Mouse (Mus musculus): Measurements from ENCODE around the gene Cbl.

Gene Cbl

GRCm38 (mm10) chr9:44233802-44234478 lies at the start of gene Cbl:
Cbl (minus strand) TSS chr9:44234049.
- DNase-seq (ENCODE audit: low read depth): peak; percentile 99

GRCm38 (mm10) chr9:44283183-44283582 lies 49.3 kb upstream of the Cbl start:
- no peak for DNase-seq (ENCODE audit: low read depth)

DNA sequence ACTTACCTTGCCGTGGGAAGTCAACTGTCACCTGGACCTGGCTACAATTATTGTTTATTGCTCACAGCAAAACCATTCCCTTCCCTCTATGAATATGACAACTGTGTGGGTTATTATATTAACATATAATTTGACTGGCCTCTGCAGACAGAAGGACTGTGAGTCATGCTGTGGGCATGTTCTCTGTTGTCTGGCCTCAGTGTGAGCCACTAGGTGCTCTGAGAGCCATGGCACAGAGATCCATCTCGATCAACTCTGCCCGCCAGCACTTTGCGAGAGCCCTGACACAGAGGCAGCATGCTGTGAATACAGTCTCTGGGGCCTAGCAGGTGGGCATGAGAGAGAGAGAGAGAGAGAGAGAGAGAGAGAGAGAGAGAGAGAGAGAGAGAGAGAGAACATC lies 36.1 kb upstream of the Cbl start:
- DNase-seq (ENCODE audit: low read depth): no peak

DNA sequence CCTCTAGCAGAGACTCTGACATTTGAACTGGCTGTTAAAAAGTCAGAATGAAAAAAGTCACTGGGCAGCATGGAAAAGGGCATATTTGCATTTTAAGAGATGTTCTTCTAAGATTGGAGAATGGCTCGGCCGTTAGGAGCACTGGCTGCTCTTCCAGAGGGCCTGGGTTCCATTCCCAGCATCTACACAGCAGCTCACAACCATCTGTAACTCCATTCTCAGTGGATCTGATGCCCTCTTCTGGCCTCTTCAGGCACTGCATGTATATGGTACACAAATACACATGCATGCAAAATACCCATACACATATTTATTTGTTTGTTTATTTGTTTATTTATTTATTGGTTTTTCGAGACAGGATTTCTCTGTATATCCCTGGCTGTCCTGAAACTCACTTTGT lies 35.2 kb upstream of the Cbl start:
- peak; percentile 48 for DNase-seq (ENCODE audit: low read depth)

DNA sequence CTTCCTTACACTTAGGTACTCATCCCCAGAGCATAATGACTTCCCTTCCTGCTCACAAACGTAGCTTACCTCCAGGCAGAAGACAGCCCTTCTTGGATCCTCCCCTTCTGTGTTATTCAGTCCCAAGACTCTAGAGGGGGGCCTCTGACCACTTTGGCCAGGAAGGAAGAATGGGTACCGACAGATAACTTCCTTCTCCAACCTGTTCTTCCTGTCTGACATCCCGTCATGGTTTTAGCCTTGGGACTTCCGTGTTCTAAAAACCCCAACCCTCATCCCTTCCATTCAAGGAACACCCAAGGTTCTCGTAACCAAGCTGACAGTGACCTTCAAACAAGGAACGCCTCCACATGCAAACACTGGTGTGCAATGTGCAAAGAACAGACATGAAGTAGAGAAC lies 34.6 kb upstream of the Cbl start, which contains the start of gene Nlrx1:
Gene Nlrx1 (minus strand): TSS at position 168 of the 400 bp plus-strand sequence.
- DNase-seq (ENCODE audit: low read depth): peak; percentile 53

- DNase-seq (ENCODE audit: low read depth): peak; percentile 80
Measured at GRCm38 (mm10) chr9:44268027-44268360, 34.1 kb upstream of the Cbl start.

DNA sequence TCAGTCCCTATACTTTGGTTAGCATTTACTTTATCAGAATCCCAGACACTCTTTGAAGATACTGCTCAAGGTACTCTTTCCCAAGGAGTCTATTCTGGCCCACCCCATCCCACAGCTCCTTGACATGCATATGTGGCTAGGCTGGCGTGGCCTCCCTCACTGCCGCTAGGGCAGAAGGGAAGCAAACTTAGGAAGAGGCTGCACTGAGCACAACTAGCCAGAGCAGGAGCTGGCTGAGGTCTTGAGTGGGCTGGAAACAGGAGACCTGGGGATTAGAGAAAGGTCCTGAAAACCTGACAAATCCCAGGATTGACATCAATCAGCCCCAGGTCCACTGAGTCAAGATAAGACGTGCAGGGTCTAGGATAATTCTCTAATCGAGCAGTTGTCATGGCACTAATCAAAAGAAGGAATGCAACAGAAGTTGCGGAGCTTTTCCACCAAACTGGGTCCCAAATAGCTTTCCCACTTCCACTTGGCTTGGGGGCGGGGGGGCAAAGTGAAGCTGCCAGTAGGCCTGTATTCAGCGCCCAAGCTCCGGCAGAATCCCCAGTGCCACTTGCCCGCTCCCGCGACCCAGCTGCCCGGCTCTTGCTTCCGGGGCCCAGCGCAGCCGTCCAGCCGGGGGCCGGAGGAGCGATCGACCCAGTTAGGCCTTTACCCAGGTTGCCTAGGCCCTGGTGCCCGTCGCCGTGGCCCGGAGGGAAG lies 33.6 kb upstream of the Cbl start:
- DNase-seq (ENCODE audit: low read depth): no peak

- DNase-seq (ENCODE audit: low read depth): no peak
Measured at GRCm38 (mm10) chr9:44266478-44267226, 32.8 kb upstream of the Cbl start.

DNA sequence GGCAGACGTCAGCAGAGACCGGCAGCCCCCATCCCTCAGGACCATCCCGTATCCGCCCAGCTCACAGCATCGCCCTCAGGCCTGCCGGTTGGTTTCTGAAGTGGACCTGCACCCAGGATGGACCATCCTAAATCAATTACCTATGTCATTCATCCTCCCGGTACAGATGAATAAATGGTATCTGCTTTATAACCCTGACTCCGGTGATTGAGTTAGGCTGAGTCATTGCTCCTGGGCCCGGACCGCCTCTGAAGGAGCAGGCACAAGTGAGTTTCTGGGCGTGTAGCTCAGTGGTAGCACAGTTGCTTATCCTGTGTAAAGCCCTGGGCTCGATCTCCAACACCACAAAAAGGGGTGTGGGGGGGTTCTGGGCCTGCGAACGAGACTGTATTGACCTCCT lies 27.5 kb upstream of the Cbl start:
- DNase-seq (ENCODE audit: low read depth): no peak

- DNase-seq (ENCODE audit: low read depth): no peak
Measured at GRCm38 (mm10) chr9:44259014-44259413, 25.2 kb upstream of the Cbl start.

DNA sequence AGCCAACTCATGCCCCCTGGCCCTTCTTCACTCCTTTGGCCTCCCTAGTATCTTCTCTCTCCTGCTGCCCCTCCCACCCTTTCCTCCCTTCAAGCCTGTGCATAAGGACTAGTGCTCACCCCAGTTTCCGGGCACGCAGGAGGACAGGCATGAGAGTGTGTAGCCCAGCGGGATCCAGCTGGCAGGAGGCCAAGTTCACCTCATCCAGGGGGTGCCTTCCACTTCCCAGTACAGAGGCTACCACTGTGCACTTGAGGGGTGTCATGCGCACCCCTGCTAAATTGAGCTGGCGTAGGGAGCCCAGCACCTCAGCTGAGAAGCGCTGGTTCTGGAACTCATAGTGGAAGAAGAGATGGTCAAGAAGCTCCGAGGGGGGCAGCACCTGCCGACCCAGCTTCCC lies 22.4 kb upstream of the Cbl start:
- DNase-seq (ENCODE audit: low read depth): no peak

DNA sequence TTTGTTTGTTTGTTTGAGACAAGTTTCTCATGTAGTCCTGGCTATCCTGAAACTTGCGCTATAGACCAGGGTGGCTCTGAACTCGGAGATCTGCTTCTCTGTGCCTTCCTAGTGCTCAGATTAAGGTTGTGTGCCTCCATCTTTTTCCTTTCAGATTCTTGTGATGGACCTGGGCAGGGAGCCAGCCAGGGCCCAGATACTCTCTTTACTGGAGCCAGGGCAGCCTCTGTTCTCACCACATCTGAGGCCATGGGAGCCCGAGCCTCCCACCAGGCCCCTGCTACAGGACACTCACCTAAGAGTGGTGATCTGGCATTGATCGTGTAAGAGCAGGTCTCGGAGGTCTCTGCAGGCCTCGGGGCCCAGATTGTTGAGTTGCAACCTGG lies 21.3 kb upstream of the Cbl start:
- no peak for DNase-seq (ENCODE audit: low read depth)

DNA sequence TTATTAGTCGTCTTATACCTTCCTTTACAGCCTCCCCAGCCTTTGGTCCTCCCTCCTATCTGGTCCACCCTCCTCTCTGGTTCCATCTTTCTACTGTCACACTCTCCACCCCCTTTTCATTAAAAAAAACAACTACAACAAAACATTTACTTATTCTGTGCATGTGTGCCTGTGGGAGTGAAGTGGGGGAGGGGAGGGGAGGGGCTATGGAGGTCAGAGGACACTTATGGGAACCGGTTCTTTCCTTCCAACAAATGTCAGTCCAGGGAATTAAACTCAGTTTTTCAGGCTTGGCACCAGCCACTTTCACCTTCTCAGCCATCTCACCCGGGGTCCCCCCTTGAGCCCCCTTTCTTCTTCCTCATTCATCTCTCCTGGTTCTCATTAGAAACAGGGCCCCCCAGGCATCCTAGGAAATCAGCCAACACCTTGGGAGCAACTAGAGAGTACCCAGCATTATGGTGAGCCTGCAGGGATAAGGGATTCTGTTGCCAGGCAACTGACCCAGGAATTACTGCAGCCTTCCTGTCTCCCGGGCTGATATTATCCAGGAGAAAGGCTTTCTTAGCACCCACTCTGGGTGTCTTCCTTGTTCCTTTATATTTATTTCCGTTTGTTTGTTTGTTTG lies 20.8 kb upstream of the Cbl start:
- no peak for DNase-seq (ENCODE audit: low read depth)

GRCm38 (mm10) chr9:44253441-44253840 lies 19.6 kb upstream of the Cbl start:
- no peak for DNase-seq (ENCODE audit: low read depth)

- DNase-seq (ENCODE audit: low read depth): no peak
Measured at GRCm38 (mm10) chr9:44251314-44251713, 17.5 kb upstream of the Cbl start, which contains the start of gene Pdzd3. Pdzd3 (minus strand) TSS chr9:44251471.

GRCm38 (mm10) chr9:44250445-44250844 lies 16.6 kb upstream of the Cbl start:
- no peak for DNase-seq (ENCODE audit: low read depth)

DNA sequence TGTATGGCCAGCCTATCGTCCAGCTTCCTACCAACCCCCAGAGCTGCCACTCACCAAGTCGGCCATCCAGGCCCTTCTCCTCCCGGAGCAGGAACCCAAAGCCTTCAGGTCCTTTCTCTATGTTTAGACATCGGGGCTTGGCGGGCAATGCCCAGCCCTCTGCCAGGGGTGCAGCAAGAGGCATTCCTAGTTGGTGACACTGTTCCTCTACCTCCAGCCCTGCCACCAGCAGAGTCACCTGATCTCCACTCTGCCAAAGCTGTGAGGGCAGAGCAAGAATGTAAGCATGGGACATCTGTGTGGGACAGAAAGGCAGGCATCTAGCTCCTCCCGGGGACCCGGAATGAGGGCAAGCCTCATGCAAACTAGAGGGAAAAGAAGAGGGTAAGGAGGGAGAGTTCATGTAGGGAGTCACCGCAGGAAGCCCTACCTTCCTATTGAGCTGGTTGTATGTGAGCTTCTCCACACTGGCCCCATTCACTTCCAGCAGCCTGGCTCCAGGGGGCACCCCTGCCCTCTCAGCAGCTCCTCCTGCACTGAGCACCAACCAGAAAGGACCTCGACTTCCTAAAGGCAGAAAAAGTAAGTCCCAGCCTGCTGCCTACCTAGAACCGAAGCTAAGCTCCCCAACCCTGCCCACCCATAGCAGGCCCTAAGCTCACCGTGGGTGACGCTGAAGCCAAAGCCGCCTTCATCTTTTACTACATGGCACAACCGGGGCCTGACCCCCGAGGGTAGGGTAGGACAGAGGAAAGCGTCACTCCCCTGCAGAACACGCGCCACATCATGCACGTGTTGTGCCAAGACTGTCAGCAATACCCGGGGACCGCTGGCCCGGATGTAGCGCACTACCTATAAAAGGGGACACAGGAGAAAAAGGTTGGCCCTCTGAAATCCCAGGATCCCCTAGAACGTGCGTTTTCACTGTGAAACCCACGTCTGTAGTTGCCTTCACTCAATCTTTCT lies 15.6 kb upstream of the Cbl start:
- DNase-seq (ENCODE audit: low read depth): no peak

GRCm38 (mm10) chr9:44247907-44248306 lies 14.1 kb upstream of the Cbl start:
- DNase-seq (ENCODE audit: low read depth): no peak

- DNase-seq (ENCODE audit: low read depth): no peak
Measured at GRCm38 (mm10) chr9:44243621-44244020, 9.8 kb upstream of the Cbl start.

DNA sequence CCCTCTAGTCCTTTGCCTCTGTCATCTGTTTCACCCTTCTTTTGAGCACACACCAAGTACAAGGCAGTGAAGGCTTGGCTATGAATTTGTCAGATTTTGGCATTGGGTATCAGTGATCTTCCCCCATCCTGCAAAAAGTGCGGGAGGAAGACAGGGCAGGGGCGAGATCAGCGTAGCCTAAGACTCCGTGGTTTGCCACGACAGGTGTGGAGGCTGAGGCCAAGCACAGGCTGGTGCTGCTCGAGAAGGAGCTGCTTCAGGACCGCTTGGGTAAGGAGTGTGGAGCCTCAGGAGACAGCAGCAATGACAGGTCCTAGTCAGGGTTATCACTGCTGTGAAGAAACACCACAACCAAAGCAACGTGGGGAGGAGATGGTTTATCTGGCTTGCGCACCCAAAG lies 7.6 kb upstream of the Cbl start:
- no peak for DNase-seq (ENCODE audit: low read depth)

DNA sequence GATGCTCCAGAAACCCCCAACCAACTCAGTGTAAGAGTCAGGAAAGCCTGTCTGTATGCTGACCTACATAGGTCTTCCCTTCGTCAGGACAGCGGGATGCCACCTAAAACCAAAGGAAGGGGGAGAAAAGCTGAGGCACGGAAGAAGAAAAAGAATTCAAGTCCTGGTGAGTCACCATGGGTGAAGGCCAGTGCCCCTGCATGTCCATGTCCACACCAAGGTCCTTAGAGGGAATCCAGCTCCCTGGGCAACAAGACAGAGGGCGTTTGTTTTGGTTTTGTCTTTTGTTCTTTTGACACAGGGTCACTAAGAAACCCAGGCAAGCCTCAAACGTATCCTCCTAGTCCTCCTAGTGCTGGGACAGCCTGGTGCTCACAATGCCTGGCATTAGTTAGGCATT lies 7.1 kb upstream of the Cbl start:
- no peak for DNase-seq (ENCODE audit: low read depth)

- no peak for DNase-seq (ENCODE audit: low read depth)
Measured at GRCm38 (mm10) chr9:44240399-44240798, 6.5 kb upstream of the Cbl start, which contains the start of gene Ccdc153. Ccdc153 (plus strand) TSS chr9:44240676.

Data from c-Kit-positive CD71-positive TER-119-negative erythroid progenitor cells, embryonic 14.5 days (primary cell).